Mouse (Mus musculus): ENCODE data around the gene Ophn1.

Ophn1 gene

DNA sequence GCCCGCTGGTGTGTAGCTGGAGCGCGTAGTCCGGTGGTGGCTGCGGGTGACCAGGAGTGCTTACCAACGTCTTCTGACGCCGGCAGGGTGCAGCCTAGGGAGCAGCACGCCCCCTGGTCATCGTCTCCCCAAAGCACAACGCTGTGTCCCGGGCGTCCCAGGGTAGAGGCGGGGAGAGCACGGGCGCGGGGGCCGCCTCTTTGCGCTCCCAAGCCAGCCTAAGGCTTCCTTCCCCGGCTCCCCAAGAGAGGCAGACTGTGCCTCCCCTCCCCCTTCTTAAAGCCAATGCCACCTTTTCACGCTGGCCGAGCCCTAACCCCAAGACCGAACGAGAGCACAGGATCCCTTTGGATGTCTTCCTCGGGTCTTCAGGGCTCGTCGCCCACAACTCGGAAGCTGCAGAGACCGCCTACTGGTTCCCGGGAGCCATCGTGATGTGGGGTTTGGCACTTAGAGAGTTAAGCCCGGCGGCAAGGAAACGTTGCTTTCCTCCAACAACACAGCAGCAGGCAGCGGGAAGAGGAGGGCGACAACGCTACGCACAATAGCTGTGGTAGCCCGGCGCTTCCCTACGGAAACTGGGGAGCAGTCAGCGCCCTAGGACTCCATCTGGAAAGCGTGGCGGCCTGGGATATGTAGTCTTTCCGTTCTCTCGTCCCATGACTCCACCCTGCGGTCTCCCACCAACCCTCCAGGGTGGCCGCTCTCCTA, at the start of gene Ophn1:
Gene Ophn1, minus strand, starts transcription at position 620 of the 711 bp plus-strand sequence.
- peak; percentile 73 to 78 for DNase-seq (ENCODE audit: low spot score in 2 of 2)

DNA sequence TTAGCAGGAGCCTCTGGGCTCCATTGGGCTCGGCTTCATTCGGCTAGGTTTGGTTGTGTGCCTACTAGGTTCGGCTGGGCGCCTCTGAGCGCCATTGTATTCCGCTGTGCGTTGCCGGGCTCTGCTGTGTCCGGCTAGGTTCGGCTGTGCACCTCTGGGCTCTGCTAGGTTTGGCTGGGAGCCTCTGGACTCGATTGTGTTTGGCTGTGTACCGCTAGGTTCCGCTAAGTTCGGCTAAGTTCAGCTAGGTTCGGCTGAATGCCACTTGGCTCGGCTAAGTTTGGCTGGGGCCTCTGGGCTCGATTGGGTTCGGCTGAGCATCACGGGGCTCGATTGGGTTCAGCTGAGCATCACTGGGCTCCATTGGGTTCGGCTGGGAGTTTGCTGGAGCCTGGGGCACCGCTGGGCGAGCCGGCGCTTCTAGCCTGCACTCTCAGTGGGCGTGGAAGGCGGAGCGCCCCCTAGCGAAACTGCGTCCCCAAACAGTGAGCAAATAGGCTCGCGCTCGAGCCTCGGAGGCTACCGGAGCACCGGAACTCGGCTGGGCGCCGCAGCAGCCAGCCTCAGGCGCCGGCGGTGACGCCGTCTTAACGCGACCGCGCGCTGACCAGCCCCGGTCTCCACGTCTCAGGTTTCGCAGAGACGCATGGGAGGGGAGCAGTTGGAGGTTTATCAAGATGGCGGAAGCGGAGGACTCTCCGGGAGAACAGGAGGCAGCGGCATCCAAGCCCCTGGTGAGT, 46.9 kb upstream of the Ophn1 start:
- DNase-seq (ENCODE audit: low spot score in 2 of 2) = peak; percentile 89 to 94

DNA sequence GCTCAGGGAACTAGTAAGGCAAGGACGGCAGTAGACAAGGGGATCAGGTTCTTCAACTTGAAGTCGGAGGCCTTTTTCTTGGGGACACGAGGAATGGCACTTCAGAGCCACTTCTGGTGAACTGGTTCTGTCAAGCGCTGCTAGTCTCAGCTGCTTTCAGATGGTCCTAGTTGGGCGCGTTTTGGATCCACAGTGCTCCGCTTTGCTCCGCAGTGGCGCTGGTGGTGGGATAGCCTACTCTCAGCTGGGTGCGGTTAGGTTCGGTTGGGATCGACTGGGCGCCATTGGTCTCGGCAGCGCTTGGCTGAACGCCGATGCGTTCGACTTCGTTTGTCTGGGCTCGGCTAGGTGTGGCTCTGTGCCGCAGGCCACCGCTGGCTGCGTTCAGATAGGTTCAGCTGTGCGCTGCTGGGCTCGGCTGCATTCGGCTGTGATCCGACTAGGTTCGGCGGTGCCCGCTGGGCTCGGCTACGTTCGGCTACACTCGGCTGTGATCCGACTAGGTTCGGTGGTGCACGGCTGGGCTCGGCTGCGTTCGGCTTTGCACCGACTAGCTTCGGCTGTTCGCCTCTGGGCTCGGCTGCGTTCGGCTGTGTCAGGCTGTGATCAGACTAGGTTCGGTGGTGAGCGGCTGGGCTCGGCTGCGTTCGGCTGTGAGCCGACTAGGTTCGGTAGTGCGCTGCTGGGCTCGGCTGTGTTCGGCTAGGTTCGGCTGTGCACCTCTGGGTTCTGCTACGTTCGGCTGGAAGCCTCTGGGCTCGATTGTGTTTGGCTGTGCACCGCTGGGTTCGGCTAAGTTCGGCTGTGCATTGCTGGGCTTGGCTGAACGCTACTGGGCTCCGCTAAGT, 46.1 kb upstream of the Ophn1 start:
- peak; percentile 96 to 99 for DNase-seq (ENCODE audit: low spot score in 2 of 2)

DNA sequence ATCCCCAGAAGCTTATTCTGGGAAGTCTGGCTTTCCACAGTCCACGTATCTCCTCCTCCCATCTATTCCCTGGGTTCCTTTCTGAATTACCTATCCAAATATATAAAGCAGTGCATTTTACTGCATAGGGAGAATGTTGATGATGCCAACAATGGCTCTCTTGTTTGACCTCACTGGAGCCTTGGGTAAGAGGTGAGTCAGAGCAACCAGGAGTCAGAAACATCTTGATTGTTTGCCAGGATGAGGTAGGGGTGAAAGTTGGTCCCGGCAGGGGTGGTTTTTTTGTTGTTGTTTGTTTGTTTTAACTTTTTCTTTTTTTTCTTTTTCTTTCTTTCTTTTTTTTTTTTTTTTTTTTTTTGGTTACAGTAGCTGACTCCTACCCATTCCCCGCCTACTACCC, 45.3 kb upstream of the Ophn1 start, which contains the start of gene Yipf6:
Gene Yipf6, plus strand, starts transcription at position 216 of the 400 bp plus-strand sequence.
- no peak for DNase-seq (ENCODE audit: low spot score in 2 of 2)

DNA sequence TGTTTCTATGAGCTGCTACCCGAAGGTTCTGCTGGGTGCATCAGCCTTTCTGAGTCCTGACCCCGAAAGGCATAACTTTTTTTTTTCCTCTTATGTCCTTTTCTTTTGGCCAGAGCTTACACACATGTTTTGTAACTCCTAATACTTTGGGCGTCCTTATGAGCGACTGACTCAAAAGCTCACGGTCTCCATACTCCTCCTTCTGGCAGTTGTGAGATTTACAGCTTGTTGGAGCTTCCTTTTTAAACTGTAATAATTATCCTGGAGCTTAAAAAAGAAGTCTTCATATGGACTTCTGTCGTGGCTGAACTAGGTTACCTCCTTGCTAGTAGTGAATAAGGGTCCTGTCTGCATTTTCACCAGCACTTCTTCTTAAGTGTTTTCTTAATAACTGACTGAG, 28.6 kb upstream of the Ophn1 start:
- DNase-seq (ENCODE audit: low spot score in 2 of 2) = peak in 1 of 2 experiments; percentile 42

DNA sequence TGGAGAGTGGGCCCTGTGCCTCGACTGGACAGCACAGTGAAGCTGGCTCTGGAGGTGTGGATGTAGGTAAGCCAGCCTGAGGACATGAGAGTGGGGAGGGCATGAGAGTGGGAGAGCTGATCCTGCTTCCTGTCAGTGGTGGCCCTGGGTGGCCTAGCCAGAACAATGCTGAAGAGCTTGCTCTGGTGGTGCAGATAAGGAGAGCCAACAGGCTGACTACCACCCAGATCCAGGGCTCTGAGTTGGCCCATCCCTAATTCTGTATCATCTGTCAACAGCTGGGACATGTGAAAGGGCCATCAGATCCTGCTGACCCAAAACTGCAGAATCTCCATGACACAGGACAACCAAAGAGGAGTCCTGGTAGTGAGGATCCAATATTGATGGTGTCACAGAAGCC, 18.1 kb upstream of the Ophn1 start:
- no peak for DNase-seq (ENCODE audit: low spot score in 2 of 2)

DNA sequence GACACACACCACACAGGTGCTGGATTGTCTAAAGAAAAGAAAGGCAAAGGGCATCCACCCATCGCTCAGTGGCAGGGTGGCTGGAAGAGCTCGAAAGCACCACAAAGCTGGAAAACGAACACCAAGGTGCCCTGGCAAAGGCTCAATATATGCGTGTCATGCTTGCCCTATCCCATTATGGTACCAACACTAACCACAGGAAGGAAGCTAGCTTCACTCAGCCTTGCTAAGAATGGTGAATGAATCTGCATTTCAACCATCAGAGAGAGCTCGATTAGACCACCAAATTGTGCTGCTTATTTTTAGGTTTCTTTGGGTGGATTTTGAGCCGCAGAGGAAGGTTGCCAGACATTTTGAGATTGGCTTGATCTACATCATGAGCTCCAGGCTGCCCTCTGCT, 13.4 kb upstream of the Ophn1 start:
- DNase-seq (ENCODE audit: low spot score in 2 of 2) = no peak

DNA sequence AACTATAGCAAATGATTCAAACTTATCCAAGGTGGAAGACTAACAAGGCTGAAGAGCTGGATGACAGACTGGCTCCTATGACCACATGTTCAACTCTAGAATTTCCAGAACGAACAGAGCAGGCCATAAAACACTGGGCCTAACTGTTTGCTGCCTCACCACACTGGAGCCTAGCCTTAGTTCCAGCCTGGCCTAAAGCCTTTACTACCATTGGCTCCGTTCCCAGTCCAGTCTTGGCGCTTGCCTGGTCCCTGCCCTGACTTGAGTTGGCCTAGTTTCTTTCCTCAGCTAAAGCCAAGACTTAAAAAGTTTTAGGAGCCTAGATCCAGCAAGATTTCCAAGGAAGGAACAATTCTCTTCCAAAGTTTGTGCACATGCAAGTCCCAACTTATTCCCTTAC, 7.5 kb upstream of the Ophn1 start:
- DNase-seq (ENCODE audit: low spot score in 2 of 2) = no peak

DNA sequence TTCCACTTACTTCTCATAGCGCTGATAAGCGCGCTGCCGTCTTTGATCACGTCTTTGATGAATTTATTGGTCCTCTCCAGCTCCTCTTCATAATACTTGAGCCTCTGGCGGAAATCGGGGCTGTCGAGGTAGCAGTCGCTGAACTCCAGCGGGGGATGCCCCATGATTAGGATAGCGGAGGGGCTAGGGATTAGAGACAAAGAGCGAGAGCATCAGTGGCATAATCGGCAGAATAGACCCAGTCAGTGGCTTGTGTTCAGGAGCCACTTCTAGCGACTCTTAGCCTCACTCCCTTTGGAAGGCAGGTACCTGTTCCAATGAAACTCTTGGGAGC, 786 bp downstream of the Ophn1 start:
- DNase-seq (ENCODE audit: low spot score in 2 of 2) = no peak

DNA sequence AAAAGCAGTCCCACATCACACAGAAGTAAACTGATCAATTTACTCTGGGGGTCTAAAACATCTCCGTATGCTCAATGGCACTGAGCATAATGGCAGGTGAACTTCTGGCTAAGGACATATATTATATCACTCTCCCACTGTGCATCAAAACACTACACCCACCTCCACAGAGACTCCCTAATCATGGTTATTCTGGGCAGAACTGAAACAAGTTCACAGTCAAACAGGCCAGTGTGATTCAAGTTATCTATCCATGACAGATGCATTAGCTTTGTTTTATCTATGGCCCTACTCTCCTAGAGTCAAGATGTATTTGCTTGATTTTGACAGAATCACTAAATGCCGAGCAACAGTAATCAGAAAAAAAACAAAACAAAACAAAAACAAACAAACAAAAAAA, 8.8 kb downstream of the Ophn1 start:
- DNase-seq (ENCODE audit: low spot score in 2 of 2) = no peak

DNA sequence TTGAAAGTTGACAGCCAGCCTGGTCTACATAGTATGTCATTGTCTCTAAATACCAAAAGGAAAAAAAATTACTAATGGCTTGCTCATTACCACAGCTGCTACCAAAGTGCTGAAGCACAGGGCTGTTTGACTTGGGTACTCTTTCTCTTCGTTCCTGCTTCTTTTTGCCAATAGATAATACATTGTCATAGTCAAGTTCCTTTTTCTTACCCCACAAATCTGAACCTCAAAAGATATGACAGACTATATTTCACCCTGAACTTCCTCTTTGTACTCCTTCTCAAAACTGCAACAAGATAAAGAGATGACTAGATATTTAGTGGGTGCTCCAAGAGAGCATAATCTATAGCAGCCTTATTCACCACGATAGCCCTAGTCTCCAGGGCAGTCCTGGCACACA, 9.7 kb downstream of the Ophn1 start:
- no peak for DNase-seq (ENCODE audit: low spot score in 2 of 2)

DNA sequence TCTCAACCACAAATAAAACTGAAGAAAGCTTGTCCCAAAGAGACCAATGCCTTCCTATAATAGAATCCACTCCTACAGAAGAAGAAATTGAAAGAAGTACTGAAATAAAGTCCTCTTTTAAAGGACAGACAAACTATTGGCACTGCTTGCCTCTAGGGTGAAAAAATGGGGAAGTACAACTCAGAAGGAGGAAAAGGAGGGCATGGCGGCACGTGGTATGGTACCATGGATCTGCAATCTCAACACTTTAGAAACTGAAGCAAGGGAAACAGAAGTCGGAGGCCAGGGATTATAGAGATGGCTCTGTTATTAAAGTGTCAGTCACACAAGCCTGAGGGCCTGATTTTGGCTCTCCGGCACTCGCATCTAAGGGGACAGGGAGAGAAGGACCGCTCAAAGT, 10.5 kb downstream of the Ophn1 start:
- DNase-seq (ENCODE audit: low spot score in 2 of 2) = no peak

DNA sequence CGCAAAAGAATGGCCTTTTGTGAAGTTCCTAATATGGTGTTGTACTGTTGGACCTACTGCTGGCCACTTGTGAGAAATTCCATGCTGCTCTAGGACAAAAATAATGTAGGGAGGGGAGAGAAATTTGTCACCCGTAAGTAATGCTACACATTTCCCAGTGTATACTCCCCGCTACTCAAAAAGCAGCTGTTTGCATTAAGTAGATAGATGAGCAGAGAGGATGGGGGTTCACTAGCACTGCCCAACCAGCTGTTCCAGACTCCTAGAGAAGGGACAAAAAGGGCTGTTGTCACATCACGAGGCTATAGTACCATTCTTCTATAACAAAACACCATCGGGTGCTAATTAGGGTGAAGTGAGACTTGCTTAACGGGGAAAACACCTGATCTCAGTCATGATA, 15.7 kb downstream of the Ophn1 start:
- no peak for DNase-seq (ENCODE audit: low spot score in 2 of 2)

DNA sequence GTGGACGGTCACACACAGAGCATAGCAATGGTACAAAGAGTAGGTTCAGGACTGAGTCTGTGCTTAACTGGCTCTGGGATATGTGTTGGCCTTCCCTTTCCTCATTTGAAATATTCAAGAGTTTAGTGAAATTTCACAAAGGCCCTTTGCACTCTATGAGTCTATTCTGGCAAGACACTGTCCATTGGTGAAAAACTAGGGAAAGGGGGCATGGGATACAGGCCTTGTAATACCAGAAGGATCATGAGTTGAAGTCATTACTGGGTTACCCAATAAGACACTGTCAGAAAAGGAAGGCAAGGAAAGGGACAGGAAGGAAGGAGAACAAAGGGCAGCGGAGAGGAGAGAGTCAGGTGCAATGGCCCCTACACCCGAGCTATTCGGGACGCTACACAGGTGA, 16.7 kb downstream of the Ophn1 start:
- no peak for DNase-seq (ENCODE audit: low spot score in 2 of 2)

DNA sequence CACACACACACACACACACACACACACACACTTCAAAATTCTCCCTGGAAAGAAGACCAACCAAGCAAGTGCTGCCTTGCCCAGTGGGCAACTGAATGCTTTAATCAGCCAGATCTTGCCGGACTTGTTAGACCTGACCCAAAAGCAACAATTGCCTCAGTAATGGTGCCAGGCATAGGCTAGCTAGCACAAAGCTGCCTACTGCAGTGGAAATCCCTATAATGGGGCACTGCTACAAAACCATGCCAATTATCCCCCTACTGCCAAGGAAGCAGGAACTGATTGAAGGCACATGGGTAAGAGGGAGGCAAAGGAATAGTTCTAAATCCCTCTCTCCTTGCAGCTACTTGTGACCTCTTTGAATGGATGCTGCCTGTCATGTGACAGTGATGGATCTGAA, 18.8 kb downstream of the Ophn1 start:
- DNase-seq (ENCODE audit: low spot score in 2 of 2) = no peak

DNA sequence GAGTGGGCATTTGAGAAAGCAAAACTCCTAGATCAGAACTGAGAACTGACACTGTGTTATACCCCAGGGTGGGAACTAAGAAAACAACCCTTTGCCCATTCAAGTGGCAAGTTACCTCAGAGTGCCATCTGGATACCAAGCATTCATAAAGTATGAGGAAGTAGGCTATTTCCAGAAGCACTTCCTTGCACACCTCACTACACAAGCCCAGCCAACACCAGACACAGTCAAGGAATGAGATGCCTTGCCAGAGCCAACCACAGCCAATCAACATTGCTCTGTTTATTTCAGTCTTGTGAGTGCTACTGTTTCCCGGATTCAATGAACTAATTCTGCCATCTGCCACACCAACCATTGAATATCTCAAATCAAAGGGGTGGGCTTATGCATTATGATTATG, 20.3 kb downstream of the Ophn1 start:
- DNase-seq (ENCODE audit: low spot score in 2 of 2) = no peak

DNA sequence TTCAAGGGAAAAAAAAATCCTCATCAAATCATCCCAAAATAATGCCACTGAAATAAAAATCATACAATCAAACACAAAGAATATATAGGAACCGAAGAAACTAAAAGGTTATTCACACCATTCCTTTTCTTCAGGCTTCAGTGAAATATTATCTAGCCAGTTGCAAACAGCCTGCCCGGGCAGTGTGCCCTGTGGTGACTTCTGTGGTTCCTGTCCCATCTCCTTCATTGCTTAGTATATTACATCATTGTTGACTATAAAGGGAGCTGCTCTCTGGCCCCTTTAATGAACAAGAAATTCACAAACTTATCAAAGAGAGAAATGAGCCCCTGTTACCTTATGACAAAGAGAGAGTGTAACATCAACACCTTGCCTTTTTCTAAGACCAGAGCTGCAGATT, 21.1 kb downstream of the Ophn1 start:
- DNase-seq (ENCODE audit: low spot score in 2 of 2) = no peak

DNA sequence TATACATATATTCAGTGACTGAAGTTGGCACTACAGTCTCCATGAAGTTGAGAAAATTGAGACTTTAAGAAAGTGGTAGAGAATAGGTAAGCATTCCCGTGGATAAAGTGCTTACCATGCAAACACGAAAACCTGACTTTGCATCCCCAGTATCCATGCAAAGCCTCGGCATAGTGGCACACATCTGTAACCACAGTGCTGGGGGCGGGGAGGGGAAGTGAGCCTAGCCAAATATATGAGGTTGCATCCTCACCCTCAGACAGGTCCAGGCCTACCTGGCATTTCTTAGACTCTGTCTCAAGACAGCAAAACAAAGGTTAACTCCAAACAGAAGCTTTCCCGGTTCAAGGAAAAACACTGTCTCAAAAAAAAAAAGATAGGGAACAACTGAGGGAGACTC, 21.7 kb downstream of the Ophn1 start:
- no peak for DNase-seq (ENCODE audit: low spot score in 2 of 2)

DNA sequence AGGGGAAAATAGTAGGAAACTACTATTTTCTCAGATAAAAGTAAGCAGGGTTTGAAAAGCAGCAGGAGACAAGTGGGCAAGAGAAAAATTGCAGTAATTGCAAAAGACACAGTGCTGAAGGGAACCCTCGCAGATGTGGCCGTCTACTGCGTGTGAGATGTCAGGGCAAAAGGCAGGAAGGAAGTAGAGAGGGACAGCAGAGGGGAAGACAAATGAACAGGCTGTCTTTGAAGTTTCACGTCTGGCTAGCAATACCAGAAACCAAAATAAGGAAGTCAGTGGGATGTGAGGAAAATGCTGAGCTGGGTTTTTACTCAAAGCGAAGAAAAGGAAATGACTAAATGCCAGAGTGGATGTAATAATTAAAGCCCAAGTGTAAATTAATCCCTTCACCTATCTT, 30.7 kb downstream of the Ophn1 start:
- no peak for DNase-seq (ENCODE audit: low spot score in 2 of 2)

DNA sequence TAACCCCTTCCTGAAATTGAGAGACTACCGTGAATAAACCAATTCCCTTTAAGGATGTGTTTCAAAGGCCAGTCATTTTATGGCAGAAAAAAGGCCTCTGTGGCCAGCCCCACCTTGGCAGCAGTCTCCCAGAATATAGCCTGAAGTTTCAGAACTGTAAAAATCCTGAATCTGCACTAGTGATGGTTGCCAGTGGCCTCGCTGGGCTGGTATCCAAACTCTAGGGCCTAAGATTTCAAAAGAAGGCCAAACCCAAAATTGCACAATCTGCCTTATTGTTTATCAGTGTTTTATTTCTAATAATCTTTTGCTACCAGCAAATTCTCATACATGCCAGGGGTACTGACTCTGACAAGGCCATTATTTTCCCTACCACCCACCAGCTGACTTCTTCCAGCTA, 34.8 kb downstream of the Ophn1 start:
- no peak for DNase-seq (ENCODE audit: low spot score in 2 of 2)

DNA sequence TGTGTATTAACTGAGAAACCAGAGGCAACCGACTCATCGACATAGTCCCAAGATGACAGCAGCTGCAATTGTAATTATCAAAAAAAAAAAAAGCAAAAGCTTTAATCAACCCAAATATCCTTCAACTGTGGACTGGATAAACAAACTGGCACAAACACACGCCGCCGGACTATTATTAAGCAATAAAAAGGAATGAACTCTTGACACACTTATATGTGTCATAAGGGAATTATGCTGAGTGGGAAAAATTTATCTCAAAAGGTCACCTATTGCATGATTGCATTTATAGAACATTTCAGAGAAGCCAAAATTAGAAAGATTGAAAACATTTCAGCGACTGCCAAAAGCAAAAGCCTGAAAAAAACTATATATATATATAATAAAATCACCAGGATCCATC, 40.0 kb downstream of the Ophn1 start:
- DNase-seq (ENCODE audit: low spot score in 2 of 2) = no peak

DNA sequence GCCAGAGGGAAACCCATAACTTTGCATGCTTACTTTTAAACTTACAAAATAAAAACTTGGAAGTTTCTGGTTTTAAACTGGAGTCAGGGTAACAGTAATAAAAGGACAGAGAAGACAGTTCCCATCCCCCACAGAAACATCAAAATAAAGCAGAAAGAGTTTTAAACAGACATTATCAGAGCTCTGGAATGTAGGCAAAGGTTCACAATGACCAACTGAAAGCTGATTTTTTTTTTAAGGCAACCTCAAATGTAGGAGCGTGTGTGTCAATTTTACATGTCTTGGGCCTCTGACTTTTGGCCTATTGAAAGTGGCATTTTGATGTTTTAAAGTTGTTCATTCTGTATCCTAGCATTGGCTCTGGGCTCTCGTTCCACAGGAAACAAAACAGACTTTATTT, 49.2 kb downstream of the Ophn1 start:
- no peak for DNase-seq (ENCODE audit: low spot score in 2 of 2)

DNA sequence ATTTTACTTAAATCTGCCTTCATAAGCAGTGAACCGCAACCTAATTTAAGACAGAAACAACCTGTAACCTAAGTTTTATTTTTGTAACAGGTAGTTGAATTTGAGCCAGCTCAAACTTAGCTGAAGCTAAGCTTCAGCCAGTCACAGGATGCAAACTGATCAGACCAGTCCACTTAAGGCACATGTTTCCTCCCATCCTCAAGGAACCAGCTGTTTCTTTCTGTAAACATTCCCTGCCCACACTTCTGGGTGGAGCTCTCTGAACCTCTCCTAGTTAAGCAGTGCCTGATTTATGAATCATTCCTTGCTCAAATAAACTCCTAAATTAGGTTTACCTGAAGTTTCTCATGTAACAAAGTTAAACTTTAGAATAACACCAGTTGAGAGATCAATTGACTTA, 54.8 kb downstream of the Ophn1 start:
- DNase-seq (ENCODE audit: low spot score in 2 of 2) = no peak
